Mouse (Mus musculus): Measurements from ENCODE around the gene Serpinb9.
"Not testable (repeated sequence)": the region's sequence is repeated elsewhere in the genome, so short reads cannot be mapped to it uniquely, and the experiment has no call there.

The Serpinb9 gene

DNA sequence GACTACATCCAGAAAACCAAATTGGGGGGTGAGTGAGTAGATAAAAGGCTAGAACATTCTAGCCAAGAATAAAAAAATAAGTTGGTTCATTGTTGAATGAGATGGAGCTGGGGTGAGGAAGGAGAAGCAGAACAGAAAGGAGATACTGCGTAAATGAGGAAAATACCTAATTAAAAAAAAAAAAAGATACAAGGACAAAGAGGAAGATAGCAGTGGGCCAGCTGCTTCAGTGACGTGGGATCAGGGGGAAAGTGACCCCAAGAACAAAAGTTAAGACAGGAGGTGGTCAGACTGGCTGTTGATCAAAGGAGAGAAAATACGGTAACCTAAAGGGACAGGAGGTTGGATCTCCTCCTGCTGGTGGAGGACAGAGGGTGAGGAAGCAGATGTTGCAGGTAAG is at the start of gene Serpinb9:
TSS of gene Serpinb9 (plus strand) at position 301 of the 400 bp plus-strand sequence.
- no peak for DNase-seq

DNA sequence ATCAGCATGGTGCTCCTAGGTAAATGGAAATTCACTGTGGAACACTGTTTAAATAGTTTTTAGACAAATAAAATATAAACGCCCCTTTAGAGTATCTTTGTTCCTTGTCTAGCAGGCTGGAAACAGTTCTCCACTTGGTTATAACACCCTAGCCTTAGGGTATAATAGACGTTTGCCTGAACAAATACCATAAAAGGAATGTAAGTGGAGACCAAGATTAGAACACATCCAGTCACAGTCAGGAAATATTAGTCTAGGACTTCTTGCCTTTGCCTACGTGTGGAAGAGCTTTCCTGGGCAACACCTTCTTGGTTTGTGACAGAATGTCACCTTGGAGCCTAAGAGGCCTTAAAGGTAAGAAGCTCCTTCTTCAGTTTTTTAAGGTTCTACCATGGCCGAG is 46.5 kb upstream of the Serpinb9 start:
- DNase-seq = no peak

DNA sequence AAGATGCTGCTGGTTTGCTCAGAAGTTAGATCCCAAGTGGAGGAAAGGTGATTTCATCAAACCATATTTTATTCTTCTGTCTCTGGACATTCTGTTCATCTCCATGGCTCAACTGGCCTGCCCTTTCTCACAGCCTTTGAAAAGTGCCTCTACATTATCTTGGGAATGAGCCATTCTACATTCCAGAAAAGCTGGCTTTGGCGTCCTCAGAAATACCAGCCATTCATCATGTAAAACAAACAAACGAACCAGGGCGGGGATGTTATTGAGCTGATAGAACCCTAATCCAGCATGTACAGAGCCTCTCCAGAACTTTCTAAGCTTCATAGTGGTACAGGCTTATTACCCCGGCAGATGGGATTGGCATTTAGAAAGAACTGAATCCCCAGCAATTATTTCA is 45.1 kb upstream of the Serpinb9 start:
- DNase-seq = no peak

DNA sequence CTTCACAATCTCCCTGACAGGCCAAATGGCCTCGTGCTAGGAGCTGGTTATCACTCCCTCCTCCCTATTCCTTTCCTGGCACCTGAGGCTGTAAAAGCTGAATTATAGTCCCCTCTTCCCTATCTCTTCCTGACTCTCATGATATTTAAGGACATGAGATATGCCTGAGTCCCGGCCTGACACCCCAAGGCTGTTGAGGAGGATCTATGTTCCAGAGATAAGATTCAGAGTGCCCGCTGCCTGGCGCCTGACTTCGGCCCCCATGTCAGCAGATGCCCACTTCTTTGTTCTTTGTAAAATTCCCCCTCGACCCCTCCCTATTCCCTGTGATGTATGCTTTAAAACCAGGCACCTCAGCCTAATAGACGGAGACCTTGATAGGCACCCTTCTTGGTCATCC is 44.5 kb upstream of the Serpinb9 start:
- DNase-seq = not testable (repeated sequence)

DNA sequence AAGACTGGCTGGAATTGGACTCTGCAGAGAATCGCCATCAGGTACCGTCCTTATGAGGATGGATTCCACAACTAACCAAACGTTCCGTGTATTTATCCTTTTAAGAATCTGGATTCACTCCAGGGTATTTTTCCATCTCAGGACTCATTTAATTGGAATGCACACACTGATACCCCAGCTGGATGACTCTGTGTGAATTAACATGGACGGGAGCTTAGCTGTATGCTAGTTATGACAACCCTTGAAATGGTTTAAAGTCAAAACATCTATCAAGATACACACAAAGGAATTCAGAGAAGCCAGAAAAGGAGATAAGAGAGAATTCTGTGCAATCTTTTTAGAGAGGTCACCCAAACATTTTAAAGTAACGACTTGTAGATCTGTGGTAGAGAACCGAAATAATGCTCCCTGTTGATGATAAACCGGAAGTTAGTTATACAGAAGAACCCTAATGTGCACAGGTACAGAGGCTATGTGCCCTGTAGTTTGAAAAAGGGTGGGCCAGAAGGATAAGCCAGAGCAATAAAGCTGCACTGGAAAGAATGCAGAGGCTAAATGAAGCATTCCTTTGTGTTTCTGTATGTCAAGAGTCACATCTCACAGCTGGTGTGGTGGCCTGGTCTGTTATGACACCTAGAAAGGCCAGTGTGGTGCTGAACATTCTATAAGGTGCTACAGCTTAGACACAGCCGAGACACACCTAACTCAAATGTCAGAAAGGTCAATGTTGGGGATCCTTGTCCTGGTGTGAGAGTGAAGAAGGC is 38.9 kb upstream of the Serpinb9 start:
- no peak for DNase-seq

DNA sequence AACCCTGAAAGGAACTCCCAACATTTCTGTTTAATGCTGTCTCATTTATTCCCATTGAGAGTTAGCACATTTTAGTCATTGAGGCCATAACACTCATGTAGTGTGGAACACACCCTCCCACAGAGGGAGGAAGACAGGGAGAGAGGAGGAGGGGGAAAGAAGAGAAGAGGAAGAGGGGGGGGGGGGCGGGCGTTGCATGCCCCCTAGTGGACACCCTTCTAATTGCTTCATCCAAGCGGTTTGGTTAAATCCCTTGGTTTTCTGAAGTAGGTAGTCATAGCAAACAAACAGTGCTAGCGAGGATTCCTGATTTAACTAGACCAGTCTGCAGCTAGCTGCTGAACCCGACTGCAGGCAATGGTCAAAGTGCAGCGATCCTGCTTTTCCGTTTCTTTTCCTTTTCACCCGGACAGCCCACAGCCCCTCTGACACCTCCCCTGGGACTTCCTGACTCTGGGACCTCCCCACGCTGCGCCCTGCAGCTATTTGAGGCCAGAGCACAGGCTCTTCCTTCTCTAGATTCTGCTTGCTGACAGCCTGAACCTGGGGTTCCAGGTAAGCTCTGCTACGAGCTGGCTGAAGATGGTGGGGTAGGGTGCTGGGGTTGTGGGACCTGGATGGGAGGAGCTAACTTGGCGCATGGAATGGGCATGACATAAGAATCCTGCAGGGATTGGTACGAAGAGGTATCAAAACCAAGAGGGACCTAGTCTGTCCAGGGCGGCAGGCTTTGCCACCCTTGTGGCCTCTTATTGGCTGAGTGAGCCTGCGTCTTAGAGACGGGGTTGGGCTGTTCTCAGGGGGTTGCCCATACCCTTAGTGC is 37.9 kb upstream of the Serpinb9 start, which contains the start of gene Serpinb6b:
TSS of gene Serpinb6b (plus strand) at position 221 of the 823 bp plus-strand sequence.
- peak; percentile 60 for DNase-seq

DNA sequence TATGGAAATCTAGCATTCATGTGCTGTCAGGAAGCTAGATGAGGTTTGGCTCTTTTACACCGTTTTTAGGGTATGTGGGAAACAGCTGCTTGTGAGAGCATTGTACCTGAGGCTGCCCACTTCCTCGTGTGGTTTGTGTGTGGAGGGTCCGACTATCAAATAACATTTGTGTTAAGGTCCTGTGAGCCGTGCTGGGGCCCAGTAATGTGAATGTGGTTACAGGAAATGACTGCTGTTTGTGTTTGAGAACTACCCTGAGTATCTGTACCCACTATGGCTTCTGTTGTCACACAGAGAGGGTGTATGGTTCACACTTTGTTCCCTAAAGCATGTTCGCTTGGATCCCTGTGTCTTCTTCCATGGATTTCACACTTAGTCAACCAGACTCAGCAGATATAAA is 36.9 kb upstream of the Serpinb9 start:
- DNase-seq = no peak

DNA sequence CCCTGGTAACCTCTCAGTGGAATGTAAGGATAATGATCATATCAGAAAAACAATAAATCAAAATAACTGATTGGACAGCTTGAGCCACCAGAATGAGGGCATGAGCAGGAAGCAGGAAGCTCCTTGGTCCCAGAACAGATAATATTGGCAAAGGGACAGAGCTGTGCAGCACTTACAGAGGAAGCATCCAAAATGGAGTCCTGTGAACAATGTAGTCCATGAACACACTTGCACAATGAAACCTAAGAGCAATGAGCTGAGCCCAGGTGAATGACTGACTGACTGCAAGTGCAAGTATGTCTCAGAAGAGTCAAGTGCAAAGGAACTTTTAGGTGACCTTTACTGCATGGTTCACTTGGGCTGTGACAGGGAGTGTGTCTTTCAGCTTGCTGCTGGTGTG is 35.8 kb upstream of the Serpinb9 start:
- no peak for DNase-seq

DNA sequence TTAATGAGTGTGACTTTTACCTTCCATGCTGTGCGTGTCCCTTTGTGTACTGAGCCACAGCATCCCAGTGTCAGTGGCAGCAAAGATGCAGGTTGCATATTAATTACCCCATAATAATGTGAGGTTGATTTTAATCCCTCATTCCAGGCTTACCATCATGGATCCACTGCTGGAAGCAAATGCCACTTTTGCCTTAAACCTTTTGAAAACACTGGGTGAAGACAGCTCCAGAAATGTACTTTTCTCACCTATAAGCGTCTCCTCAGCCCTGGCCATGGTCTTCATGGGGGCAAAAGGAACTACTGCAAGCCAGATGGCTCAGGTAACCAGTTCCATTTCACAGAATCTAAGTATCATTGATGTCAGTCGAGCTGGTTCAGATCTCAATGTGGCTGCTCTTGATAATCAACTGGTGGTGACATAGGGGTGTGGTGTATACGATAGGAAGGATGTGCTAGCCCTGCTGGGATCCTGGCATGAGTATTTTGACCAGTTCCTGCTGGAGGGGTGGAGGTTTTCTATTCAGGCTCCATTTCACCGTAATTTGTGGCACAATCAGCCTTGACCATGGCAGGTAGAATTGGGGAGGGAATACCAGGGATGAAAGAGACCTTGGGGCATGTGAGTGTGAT is 34.6 kb upstream of the Serpinb9 start:
- DNase-seq = no peak

DNA sequence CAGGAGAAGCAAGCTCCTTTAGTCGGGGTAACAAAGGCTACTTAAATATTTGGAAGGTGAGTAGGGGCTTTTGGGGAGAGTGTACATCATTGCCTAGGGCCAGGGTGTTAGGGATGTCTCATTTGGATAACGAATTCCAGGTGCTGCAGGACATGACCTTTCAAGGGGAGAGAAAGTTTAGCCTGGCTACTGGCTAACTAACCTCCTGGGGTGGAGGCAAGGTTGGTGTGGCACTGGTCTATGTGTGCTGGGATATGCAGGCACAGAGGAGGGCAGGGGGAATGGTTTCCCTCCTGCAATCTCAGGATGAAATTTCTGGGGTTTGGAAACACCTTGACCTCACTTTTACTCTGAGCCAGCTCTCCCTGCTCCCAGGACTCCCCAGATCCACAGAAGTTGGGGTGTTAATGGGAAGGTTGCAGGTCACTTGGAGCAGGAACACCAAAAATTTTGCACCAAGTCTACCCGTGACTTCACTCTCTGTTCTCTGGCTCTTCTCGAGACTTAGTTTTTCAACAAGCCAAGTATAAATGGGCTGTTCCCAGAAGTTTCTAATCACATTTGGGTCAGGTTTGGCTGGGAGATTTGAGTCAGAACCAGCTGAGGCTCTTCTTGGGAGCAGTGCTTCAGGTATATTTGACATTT is 33.9 kb upstream of the Serpinb9 start:
- no peak for DNase-seq

DNA sequence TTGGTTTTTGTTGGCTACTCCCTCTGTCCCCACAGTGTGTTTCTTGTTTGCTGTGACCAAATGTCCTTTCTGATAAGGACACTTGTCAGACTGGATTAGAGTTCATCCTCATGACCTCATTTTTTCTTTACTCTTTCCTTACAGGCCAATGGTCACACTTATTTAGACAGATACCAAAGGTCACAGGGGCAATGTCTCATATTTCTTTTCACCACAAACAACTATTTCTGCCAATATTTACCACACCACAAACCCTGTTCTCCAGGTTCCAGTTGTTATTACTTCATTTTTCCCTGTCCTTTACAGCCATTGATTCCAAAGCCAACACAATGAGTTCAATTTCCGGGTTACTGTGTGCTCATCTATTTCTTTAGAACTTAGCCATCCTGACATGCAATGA is 33.4 kb upstream of the Serpinb9 start:
- DNase-seq = no peak

DNA sequence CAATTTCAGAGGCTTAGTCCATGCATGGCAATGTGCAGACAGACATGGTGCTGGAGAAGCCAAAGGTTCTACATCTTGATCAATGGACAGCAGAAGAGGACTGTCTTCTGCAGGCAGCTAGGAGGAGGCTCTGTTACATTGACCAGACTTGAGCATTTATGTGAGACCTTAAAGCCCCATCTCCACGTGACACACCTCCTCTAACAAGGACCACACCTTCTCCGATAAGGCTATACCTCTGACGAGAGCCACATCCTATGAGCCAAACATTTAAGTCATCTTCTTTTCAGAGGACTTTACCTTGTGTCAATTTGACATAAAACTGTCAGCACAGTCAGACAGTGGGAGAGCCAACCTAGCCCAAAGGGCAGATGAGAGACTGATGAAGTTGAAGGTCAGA is 32.3 kb upstream of the Serpinb9 start:
- DNase-seq = no peak

DNA sequence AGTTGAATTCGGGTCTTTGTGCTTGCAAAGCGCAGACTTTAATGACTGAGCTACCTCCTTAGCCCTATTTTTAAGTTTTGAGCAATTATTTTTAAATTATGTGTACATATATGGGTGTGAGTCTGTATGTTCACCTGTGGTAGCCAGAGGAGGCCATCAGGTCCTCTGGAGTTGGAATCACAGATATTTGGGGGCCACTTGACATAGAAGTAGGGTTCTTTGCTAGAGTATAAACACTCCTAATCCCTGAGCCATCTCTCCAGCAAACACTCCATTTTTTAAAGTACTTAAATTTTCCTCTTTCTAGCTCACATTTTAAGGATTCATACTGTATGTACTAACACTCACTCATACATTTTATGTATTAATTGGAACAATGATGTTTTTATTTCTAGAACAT is 28.8 kb upstream of the Serpinb9 start:
- DNase-seq = no peak

DNA sequence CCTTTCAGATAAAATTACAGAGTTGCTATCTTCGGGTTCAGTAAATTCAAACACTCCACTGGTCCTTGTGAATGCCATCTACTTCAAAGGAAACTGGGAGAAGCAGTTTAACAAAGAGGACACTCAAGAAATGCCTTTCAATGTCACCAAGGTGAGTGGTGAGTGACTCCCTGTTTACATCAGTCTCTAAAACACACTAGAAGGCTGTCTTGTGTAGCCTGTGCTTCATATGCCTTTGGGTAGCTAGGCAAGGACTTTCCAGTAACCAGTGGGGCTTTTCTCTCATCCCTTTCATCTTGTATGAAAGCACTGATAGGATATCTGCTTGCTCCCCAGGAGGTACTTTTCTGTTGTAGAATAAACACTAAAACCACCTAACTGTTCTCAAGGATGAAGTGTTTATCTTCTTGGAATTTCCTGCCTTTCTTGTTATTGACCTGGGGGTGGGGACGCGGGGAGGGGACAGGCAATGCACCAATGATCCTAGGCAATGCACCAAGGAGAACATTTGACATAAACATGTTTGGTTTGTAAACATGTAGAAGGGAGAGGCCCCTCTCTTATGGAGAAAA is 28.1 kb upstream of the Serpinb9 start:
- DNase-seq = no peak

DNA sequence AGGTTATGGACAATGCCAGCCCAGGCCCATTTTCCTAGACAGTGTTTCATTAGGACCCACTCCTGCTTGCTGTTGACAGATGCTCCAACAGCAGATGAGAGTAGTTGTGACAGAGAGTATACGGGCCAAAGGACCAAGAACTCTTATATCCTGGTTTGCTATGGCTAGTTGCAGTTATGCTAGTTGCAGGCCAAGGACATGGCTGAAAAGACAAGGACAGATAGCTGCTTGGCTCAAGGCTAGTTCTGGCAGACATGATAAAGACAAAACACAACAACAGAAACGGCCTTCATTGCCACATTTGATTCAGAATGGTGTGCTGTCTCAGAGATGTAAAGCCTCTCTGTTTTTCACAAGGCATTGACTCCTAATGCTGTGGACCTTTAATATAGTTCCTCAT is 27.3 kb upstream of the Serpinb9 start:
- no peak for DNase-seq

DNA sequence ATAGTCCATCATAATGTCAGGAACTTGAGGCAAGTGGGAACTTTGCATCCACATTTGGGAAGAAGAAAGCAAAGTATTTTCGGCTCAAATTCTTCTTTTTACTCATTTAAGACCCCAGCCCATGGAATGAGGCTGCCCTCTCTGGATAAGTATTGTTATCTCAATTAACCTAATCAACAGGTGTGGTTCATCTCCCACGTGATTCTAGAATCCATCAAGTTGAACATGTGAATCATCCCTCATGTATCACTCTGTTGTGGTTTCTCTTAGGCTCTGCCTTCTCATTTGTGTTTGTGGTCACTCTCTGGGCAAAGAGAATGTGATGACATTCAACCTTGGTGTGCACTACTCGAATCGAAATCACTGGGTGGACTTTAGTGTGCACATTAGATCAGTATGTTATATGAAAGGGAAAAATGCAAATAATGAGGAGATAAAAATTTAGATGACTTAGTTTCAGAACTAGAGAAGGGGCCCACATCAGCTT is 20.5 kb upstream of the Serpinb9 start:
- DNase-seq = no peak

DNA sequence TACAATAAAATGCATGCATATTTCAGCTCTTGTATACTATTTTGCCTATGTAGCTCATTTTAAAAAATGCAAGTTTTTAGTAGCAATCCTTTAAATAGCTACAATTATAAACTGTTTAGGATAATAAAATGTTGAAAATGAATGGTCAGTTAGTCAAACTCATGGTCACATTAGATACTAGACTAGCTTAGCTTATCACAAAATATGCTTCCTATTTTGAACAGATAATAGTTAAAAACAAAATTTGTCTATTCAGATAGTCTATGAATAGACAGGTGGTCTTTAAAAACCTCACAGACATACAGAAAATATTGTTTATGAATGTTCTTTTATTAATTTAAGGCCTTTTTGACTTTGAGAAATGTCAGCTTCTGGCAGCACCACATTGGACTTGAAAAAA is 16.8 kb upstream of the Serpinb9 start:
- no peak for DNase-seq

DNA sequence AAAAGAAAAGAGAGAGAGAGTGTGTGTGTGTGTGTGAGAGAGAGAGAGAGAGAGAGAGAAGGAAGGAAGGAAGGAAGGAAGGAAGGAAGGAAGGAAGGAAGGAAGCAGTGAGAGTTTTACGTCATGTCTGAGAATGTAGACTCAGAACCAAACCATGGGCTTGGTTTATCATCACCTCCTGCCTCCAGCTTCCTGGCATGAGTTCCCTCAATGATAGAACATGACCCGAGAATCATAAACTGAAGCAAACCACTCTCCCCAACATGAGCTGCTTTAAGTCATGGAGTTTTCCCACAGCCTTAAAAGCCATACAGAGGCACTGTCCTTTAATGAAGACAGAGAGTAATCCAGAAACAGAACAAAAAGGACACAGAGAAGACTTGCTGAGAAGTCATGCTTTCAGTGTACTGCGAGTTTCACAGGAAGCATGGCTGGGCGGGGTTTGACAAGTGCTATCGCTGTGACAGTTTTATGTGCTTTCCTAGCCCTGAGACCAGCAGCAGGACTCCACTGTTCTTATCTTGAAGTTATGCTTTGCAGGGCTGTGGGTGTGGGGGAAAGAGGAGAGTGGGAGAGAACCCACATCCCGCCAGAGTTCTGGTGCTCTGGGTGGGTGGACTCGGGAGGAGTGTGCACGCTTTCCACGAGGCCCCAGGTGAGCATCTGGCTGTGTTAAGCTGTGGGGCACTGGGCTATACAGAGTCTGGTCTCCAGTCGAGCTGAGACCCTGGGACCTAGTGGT is 9.7 kb upstream of the Serpinb9 start:
- DNase-seq = no peak

DNA sequence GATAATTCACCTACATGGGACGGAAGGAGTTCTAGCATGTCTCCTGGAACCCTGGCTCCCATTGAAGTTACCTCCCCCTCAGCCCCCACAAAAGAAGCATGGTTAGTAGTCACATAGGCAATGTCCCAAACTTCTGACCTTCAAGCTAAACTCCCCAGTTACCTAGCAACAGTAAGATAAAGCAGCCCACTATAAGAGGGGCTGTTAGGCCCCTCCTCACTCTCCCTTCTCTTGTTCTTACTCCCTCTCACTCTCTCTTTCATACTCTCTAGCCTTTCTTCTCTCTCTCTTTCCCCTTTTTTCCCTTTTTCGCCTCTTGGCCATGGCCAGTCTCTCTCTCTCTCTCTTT is 9.2 kb upstream of the Serpinb9 start:
- DNase-seq = no peak

DNA sequence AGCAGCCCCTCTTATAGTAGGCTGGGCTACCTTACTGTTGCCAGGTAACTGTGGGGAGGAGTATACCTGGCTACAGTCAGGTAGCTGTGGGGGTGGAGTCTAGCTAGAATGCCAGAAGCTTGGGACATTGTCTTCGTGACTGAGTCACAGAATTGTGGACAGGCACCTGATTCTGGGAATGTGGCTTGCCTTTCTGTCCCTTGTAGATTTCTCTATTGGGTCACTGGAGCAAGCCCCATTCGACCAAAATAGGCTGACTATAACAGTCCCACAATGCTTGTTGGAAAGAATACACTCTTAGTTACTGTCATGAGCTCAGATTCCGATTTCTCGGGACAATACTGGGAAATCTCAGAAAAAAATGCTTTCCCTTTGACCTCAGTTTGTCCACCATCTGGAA is 8.0 kb upstream of the Serpinb9 start:
- DNase-seq = no peak

DNA sequence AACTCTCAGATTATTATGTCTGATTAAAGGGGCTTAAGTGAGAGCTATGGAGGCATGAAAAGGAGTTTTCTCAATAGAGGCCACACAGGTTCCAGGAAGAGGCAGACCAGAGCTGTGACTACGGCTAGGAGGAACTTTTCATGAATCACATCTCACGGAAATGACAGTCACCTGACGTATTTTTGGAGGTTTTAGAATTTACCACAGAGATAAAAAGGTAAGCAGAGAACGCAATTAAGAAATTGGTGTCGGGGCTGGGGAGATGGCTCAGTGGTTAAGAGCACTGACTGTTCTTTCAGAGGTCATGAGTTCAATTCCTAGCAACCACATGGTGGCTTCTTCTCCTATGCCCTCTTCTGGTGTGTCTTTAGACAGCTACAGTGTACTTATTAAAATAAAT is 1.7 kb upstream of the Serpinb9 start:
- DNase-seq = no peak
